Mouse (Mus musculus): ENCODE results near the gene Mindy1.

The Mindy1 gene

DNA sequence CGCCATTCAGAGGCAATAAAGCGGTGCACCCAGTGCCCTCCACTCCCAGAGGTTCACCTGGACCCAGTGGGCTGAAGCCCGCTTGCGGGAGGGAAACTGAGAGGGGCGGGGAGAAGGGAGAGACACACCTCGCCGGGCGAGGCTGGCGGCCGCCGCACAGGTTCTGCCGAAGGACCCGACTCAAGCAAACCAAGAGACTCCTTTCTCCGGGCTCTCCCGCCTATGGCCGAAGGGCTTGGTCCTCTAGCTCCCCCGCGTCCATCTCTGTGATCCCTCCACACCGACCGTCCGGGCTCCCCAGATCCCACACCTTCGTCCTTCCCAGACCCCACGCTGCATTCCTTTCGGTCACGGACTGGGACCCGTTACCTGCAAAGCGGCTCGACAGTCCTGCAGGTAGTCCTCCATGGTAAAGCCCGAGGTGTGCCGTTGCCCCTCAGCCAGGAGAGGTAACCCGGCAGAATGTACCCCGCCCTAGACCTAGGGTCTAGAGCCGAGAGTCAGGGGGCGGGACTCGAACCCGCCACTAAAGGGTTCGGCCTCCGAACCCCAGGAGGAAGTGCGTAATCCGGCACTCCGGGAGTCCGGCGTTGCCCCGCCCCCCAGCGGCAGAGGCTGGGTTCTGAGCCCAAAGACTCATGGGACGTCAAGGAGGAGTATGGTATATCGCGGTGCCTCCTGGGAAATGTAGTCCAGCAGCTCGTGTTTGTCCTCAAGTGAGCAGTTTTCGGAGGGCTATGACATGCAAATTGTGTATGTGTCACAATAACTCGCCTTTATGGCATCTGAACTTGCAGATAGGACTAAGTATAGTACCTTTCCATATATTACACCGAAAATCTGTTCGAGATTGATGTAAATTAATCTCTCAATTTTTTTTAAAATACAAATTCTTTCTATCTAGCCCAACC lies at the start of gene Mindy1, which contains the start of gene Prune1:
Gene Mindy1, plus strand, starts transcription at position 130 of the 911 bp plus-strand sequence.
Gene Prune1, minus strand, starts transcription at position 861 of the 911 bp plus-strand sequence.
- peak; percentile 100 for DNase-seq

DNA sequence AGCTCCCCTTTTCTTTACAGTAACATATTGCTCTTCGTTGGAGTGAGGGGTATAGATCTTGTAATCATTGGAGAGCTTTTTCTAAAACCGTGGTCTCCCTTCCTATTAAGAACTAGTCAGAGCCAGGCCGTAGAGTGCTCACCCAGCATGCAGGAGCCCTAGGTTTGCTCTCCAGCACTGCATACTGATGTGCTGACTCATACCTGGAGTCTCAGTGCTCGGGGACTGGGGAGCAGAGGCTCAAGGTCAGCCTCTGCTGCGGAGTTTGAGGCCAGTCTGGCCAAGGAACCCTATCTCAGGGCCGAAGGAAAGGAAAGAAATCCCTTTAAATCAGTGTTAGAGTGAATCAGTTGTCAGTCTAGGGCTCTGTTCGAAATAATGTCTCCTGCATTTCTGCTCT lies 48.4 kb upstream of the Mindy1 start:
- peak; percentile 58 for DNase-seq

DNA sequence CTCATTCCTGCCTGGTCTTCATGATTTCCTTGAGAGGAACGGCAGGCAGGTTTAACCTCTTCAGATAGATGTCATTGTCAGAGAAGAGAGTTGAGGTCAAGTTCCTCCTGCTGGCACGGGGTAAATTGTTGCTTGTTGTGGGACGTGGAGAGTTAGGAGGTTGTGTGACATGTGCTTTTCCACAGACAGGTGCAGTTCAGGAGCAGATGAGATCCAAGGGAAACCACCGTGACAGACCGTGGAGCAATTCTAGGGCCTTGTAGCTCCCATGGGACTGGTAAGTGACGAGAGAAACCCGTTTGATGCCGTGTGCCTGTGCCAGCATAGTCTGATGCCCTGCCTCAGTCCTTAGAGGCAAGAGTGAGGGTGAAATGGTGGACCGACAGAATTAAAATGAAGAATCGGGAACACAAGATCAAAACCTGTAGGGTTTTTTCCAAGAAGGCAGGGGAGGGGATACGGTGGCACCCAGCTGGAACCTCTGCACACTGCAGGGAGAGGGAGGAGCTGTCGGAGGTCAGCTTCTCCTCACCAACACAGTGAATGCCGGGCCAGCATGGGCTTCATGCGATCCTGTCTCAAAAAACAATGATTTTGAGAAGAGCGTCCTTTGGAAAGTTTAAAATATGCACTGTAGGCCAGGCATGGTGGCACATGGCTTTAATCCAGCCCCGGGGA lies 47.7 kb upstream of the Mindy1 start:
- no peak for DNase-seq

DNA sequence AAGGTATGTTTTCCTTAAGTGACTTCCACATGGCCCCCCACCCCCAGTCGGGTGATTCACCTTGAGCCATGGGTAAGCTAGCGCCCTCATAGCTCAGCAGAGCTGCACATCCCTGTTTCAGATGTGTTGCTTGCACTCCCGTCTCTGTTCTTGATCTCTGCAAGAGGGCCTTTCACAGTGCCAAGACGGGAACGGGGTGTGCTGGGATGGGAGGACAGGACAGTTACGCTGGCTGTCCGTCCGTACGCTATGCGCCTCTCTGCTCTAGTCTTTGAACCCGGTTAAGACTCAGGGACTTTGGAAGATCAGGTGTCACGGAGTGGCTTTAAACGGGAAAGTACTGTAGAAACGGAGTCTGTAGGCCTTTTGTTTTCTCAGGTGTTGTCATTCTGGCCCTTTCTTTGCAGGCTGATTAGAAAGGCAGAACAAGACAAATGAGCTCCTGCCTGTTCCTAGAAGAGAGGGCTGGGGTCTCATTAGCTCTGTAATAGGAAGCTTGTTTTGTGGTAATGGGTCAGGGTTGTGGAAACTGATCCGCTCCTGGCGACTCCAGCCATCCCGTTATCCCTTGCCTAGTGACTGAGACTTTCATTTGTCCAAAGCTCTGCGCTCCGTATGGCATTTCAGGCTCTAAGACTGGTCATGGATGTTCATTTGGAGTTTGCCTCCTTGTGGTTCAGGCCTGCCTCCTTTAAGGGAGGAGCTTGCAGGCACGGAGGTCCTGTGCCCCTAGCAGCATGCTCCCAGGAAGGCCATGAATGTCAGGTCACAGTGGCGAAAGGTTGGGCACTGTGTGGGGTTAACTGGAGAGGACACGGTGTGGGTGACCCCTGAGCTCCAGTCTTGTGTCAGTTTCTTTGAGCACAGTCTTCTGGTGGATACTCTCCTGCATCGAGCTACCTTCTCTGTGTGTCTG lies 45.5 kb upstream of the Mindy1 start:
- no peak for DNase-seq

GRCm38 (mm10) chr3:95237541-95238099 lies 43.5 kb upstream of the Mindy1 start:
- peak; percentile 64 for DNase-seq

DNA sequence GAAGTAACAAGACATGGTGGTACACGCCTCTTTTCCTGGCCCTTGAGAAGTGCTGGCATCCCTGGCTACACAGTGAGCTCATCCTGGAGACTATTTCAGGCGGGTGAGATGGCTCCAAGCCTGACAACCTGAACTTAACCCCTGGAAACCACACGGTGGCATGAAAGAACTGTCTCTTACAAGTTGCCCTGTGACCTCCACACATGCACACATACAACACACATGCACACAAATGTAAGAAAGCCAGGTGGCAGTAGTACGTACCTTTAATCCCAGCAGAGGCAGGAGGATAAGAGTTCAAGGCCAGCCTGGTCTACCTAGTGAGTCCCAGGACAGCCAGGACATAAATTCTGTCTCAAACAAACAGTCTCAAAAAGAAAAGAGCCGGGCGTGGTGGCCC lies 42.1 kb upstream of the Mindy1 start:
- no peak for DNase-seq

DNA sequence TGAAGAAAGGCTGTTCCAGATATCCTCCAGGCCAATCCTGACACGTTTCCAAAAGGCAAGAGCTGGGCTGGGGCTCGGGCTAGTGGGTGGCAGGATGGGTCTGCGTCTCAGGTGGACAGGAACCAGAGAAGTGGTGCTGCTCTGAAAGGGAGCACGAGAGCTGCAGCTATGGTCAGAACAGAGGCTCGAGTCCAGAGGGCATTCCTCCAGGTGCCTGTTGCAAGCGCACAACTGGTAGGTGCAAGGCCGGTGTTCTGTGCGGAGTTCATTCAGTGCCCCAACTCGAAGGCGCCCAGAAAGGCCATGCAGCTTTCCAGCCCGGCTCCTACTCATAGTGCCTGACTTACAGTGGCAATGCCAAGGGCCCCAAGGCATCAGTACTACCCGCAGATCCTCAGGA lies 41.2 kb upstream of the Mindy1 start:
- no peak for DNase-seq

GRCm38 (mm10) chr3:95240900-95241299 lies 40.2 kb upstream of the Mindy1 start:
- no peak for DNase-seq

DNA sequence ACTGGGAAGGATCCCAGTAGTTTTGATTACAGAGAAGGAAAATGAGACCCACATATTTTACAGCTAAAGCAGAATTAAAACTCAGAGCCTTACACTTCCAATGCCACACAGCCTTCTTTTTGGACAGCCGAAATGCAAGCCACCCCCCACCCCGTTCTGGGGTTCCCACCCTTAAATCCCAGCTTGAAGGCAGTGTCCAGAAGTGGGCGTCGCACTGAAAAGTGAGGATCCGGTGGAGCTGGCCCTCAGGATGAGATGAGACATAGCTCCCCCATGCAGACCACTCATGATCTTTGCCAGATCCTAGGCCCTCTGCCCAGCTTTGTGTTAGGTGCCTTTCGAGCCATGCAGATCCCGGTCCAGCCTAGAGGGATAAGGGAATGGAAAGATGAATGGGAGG lies 39.6 kb upstream of the Mindy1 start, which contains the start of gene Gm128:
Gene Gm128, minus strand, starts transcription at position 101 of the 400 bp plus-strand sequence.
- DNase-seq = no peak

GRCm38 (mm10) chr3:95243086-95243485 lies 38.1 kb upstream of the Mindy1 start:
- no peak for DNase-seq

GRCm38 (mm10) chr3:95246465-95247231 lies 34.5 kb upstream of the Mindy1 start:
- DNase-seq = peak; percentile 70

- no peak for DNase-seq
Observed at GRCm38 (mm10) chr3:95247660-95248336, 33.3 kb upstream of the Mindy1 start.

DNA sequence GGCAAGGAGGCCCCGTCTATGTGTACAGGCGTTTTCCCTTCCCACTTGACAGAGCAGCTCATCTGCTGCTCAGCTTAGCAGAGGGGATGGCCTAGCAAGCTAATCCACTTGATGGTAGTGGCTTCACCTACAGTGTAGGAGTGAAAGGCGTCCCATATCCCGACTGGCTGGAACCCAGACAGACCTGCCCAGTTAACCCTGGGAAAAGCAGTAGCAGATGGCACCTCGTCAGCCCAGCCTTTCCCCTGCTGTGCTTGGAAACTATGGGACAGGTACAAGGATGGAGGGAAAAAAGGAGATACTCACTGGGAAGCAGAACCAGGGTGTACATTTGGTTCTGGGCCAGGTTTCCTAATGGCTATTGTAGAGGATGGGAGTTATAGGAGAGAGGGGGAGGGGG lies 30.8 kb upstream of the Mindy1 start:
- DNase-seq = no peak

GRCm38 (mm10) chr3:95250783-95251424 lies 30.2 kb upstream of the Mindy1 start, which contains the start of gene Bnipl:
TSS of gene Bnipl (minus strand) at chr3:95251193.
- DNase-seq = peak; percentile 53

DNA sequence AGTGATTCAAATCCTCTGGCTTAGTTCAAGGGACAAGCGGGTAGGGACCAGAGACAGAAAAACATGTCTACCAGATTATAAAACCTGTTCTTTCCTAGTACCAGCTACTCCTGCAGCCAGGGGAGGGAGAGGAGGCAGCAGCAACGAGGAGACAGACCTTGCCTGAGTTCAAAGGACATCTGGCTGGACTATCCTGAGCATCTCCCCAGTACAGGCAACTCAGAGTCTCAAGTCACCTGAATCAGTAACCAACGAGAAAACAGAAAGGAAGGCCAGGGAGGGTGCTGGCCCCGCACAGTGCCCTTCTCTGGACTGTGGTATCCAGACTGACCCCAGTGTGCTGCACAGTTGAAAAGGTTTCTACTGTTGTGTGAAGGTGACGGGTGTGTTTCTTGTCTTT lies 24.2 kb upstream of the Mindy1 start:
- DNase-seq = no peak

GRCm38 (mm10) chr3:95261975-95262374 lies 19.2 kb upstream of the Mindy1 start:
- no peak for DNase-seq

GRCm38 (mm10) chr3:95263089-95263739 lies 17.9 kb upstream of the Mindy1 start:
- DNase-seq = peak; percentile 89

GRCm38 (mm10) chr3:95264724-95265123 lies 16.4 kb upstream of the Mindy1 start:
- no peak for DNase-seq

- no peak for DNase-seq
Observed at GRCm38 (mm10) chr3:95266052-95266451, 15.1 kb upstream of the Mindy1 start.

GRCm38 (mm10) chr3:95267855-95268254 lies 13.3 kb upstream of the Mindy1 start:
- peak; percentile 47 for DNase-seq
